In the genomic region with DNA sequence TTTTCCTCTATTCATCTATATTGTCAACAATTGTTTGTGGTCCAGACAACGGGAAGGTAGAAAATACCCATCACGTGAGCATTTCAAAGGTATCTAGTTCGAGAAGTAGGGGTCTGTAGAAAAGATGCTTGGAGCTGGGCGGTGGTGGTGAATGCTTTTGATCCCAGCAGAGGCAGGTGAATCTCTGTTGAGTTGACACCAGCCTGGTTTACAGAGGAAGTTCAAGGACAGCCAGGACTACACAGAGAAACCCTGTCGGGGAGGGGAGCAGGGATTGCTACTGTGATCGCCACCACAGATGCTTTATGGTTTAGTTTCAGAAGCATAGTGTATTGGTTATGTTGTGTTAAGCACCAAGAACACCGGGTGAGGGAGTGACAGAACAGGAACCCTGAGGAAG, we compare ENCODE assay signal across 7 mouse cellular contexts. TPM values are rescaled to one million over a fixed set of nuclear protein-coding genes. Genes with fewer than 3 reads are reported as not detected.
DNase-seq lines count a peak whose midpoint lies in the region; ATAC-seq and TF ChIP-seq lines count a peak whose summit lies in the region.

No protein-coding gene starts in this region.

- DNase-seq in lung, postnatal 14 days, result no peak
- DNase-seq in limb, embryonic 10.5 days (ENCODE audit: low spot score), result no peak
- DNase-seq in c-Kit-positive CD71-positive TER-119-positive erythroid progenitor cells, embryonic 14.5 days (ENCODE audit: low spot score), result no peak
- no peak for DNase-seq in layer of hippocampus, adult 9-10 months (ENCODE audit: low spot score)

- TF ChIP-seq POLR2A in embryonic fibroblast, embryonic 13.5 days (IDR thresholded peaks at IDR 0.05; ENCODE audit: low read depth, low read length), result no peak
- TF ChIP-seq POLR2A in small intestine, adult 2 months (IDR thresholded peaks at IDR 0.05; ENCODE audit: low read depth, low read length), result no peak

- peak overlapping the region; percentile 93 for H3K4me2 ChIP-seq in lung, embryonic 16.5 days (ENCODE audit: low read depth, low read length)

- peaks cover 18% of the 10 kb centered on the region for H3K4me1 ChIP-seq in lung, embryonic 16.5 days (replicated peaks; ENCODE audit: control insufficient read depth, insufficient read depth, low read length)
- H3K4me1 ChIP-seq in embryonic fibroblast, embryonic 13.5 days (ENCODE audit: control insufficient read depth, insufficient read depth, low read length), result no peaks in the 10 kb centered on the region
- H3K4me1 ChIP-seq in limb, embryonic 10.5 days, result peaks cover 20% of the 10 kb centered on the region
- H3K4me1 ChIP-seq in small intestine, adult 2 months (ENCODE audit: control insufficient read depth, insufficient read depth, insufficient read length, low read length), result peaks cover 5% of the 10 kb centered on the region; the same call in 1 of the 2 replicates

- TF ChIP-seq CTCF in embryonic fibroblast, embryonic 13.5 days (IDR thresholded peaks at IDR 0.05; ENCODE audit: borderline replicate concordance, insufficient read depth, low read length), result no peak
- TF ChIP-seq CTCF in small intestine, adult 2 months (IDR thresholded peaks at IDR 0.05; ENCODE audit: extremely low read depth, insufficient read length, insufficient replicate concordance, low read depth, low read length), result no peak

- WGBS in lung, embryonic 16.5 days, result 16% methylated on average over 7 of the region's 7 CpGs
- WGBS in limb, embryonic 10.5 days, result 26% methylated on average over 7 of the region's 7 CpGs
- WGBS in small intestine, adult 2 months, result 9% methylated on average over 7 of the region's 7 CpGs

- peaks cover 14% of the 10 kb centered on the region for H3K36me3 ChIP-seq in lung, embryonic 16.5 days (ENCODE audit: control insufficient read depth, insufficient read depth, low read length)
- H3K36me3 ChIP-seq in limb, embryonic 10.5 days, result peaks cover 43% of the 10 kb centered on the region
- peaks cover 19% of the 10 kb centered on the region for H3K36me3 ChIP-seq in small intestine, adult 2 months (ENCODE audit: control insufficient read depth, insufficient read depth, low read length)

- H3K27me3 ChIP-seq in lung, embryonic 16.5 days (ENCODE audit: control insufficient read depth, insufficient read depth, low read depth, low read length), result no peaks in the 10 kb centered on the region
- H3K27me3 ChIP-seq in limb, embryonic 10.5 days (ENCODE audit: low read depth, poor library complexity, severe bottlenecking), result no peaks in the 10 kb centered on the region
- H3K27me3 ChIP-seq in small intestine, adult 2 months (ENCODE audit: control insufficient read depth, insufficient read depth, low read length), result no peaks in the 10 kb centered on the region

- H3K9me3 ChIP-seq in lung, embryonic 16.5 days (ENCODE audit: control insufficient read depth, low read length), result no peaks in the 10 kb centered on the region
- no peaks in the 10 kb centered on the region for H3K9me3 ChIP-seq in limb, embryonic 10.5 days (replicated peaks)

- no peak overlapping the region for H3K27ac ChIP-seq in lung, embryonic 16.5 days (ENCODE audit: low read length)
- no peak overlapping the region for H3K27ac ChIP-seq in embryonic fibroblast, embryonic 13.5 days (ENCODE audit: insufficient read depth, low read length)
- H3K27ac ChIP-seq in limb, embryonic 10.5 days, result peak overlapping the region; percentile 92
- no peak overlapping the region for H3K27ac ChIP-seq in small intestine, adult 2 months (ENCODE audit: insufficient read depth, low read depth, low read length)

- H3K9ac ChIP-seq in lung, embryonic 16.5 days (ENCODE audit: low read length), result peak overlapping the region; percentile 89

- ATAC-seq in lung, embryonic 16.5 days (ENCODE audit: low read depth), result no peak

- H3K4me3 ChIP-seq in lung, embryonic 16.5 days (ENCODE audit: low read length), result peak overlapping the region; percentile 85
- H3K4me3 ChIP-seq in embryonic fibroblast, embryonic 13.5 days (ENCODE audit: insufficient read depth, low read length), result peak overlapping the region; percentile 84
- H3K4me3 ChIP-seq in limb, embryonic 10.5 days, result peak overlapping the region; percentile 92
- H3K4me3 ChIP-seq in small intestine, adult 2 months (ENCODE audit: low read depth, low read length), result peak overlapping the region; percentile 25

RNA-seq across cellular contexts. Expression of a gene that starts 1.0 kb away (rescaled TPM):
- polyA plus RNA-seq in lung, embryonic 16.5 days (2015; fragmentation: Nextera tagmentation; extraction: Ambion mirVana), result 36.9 and 40.0 TPM in 2 replicates
- 29.6 and 31.2 TPM in 2 replicates for polyA plus RNA-seq in embryonic fibroblast, embryonic 13.5 days (2011; ENCODE audit: insufficient read length, low read depth, missing spikeins)
- 34.1 and 39.6 TPM in 2 replicates for polyA plus RNA-seq in limb, embryonic 10.5 days (2016; fragmentation: Nextera tagmentation; extraction: Ambion mirVana)
- 23.3 and 43.2 TPM in 2 replicates for polyA plus RNA-seq in small intestine, adult 2 months (2012; rRNA removed)

RNA-seq across cellular contexts. Expression of a gene that starts 12.9 kb away (rescaled TPM):
- 8.4 and 8.7 TPM in 2 replicates for polyA plus RNA-seq in lung, embryonic 16.5 days (2015; fragmentation: Nextera tagmentation; extraction: Ambion mirVana)
- not detected in 2 replicates for polyA plus RNA-seq in embryonic fibroblast, embryonic 13.5 days (2011; ENCODE audit: insufficient read length, low read depth, missing spikeins)
- polyA plus RNA-seq in limb, embryonic 10.5 days (2016; fragmentation: Nextera tagmentation; extraction: Ambion mirVana), result 3.1 and 4.1 TPM in 2 replicates
- 3.0 and 4.8 TPM in 2 replicates for polyA plus RNA-seq in small intestine, adult 2 months (2012; rRNA removed)

RNA-seq across cellular contexts. Expression of a gene that starts 14.3 kb away (rescaled TPM):
- polyA plus RNA-seq in lung, embryonic 16.5 days (2015; fragmentation: Nextera tagmentation; extraction: Ambion mirVana), result 23.6 and 23.7 TPM in 2 replicates
- 1.5 and 3.6 TPM in 2 replicates for polyA plus RNA-seq in embryonic fibroblast, embryonic 13.5 days (2011; ENCODE audit: insufficient read length, low read depth, missing spikeins)
- 9.4 and 12.4 TPM in 2 replicates for polyA plus RNA-seq in limb, embryonic 10.5 days (2016; fragmentation: Nextera tagmentation; extraction: Ambion mirVana)
- polyA plus RNA-seq in small intestine, adult 2 months (2012; rRNA removed), result 1.5 TPM in 2 replicates

RNA-seq across cellular contexts. Expression of a gene that starts 14.5 kb away (rescaled TPM):
- 47.6 and 51.1 TPM in 2 replicates for polyA plus RNA-seq in lung, embryonic 16.5 days (2015; fragmentation: Nextera tagmentation; extraction: Ambion mirVana)
- polyA plus RNA-seq in embryonic fibroblast, embryonic 13.5 days (2011; ENCODE audit: insufficient read length, low read depth, missing spikeins), result 34.2 and 34.6 TPM in 2 replicates
- 62.2 and 69.6 TPM in 2 replicates for polyA plus RNA-seq in limb, embryonic 10.5 days (2016; fragmentation: Nextera tagmentation; extraction: Ambion mirVana)
- polyA plus RNA-seq in small intestine, adult 2 months (2012; rRNA removed), result 10.6 and 20.6 TPM in 2 replicates

RNA-seq across cellular contexts. Expression of a gene that starts 41.5 kb away (rescaled TPM):
- polyA plus RNA-seq in lung, embryonic 16.5 days (2015; fragmentation: Nextera tagmentation; extraction: Ambion mirVana), result 12.5 and 12.6 TPM in 2 replicates
- polyA plus RNA-seq in embryonic fibroblast, embryonic 13.5 days (2011; ENCODE audit: insufficient read length, low read depth, missing spikeins), result 9.3 and 14.9 TPM in 2 replicates
- 29.0 and 32.9 TPM in 2 replicates for polyA plus RNA-seq in limb, embryonic 10.5 days (2016; fragmentation: Nextera tagmentation; extraction: Ambion mirVana)
- 4.4 and 5.5 TPM in 2 replicates for polyA plus RNA-seq in small intestine, adult 2 months (2012; rRNA removed)

Comparison
In these comparisons a context has a peak if more than half of its experiments do, and no peak if none do; other contexts are left out.
1. H3K4me3 ChIP-seq: peak in every context shown above with its lines; median percentile 92 in limb, embryonic 10.5 days; 85 in lung, embryonic 16.5 days; 84 in embryonic fibroblast, embryonic 13.5 days; 25 in small intestine, adult 2 months.